Mouse (Mus musculus): ENCODE data around the gene Zmat5.

Gene Zmat5

GRCm38 (mm10) chr11:4772925-4773324 lies 68.4 kb downstream of the Zmat5 start:
- peak in 1 of 2 experiments; percentile 37 for DNase-seq (ENCODE audit: low spot score in 2 of 2)

GRCm38 (mm10) chr11:4780927-4781326 lies 76.4 kb downstream of the Zmat5 start:
- no peak for DNase-seq (ENCODE audit: low spot score in 2 of 2)

GRCm38 (mm10) chr11:4783116-4783515 lies 78.6 kb downstream of the Zmat5 start:
- DNase-seq (ENCODE audit: low spot score in 2 of 2), result no peak

- DNase-seq (ENCODE audit: low spot score in 2 of 2), result no peak
Observed at GRCm38 (mm10) chr11:4784629-4785142, 80.2 kb downstream of the Zmat5 start.

Data from right cerebral cortex, postnatal 36 days (tissue).